Mouse (Mus musculus) brain, embryonic 14.5 days (tissue): Measurements from ENCODE around the gene Elp4.

Source experiments
- CTCF ChIP-seq: fragments of 200-500 bp; IDR thresholded peaks from 2 replicates; pipeline ENCODE4 v1.5.1; 2012; ENCODE audit warnings: inconsistent platforms, mild to moderate bottlenecking, moderate library complexity, borderline replicate concordance; ENCODE audit not compliant: insufficient read depth, insufficient read length; ENCODE audit errors: extremely low read depth
- POLR2A ChIP-seq: fragments of 200-500 bp; IDR thresholded peaks from 2 replicates; pipeline ENCODE4 v1.6.1; 2012; ENCODE audit warnings: mild to moderate bottlenecking, inconsistent platforms, borderline replicate concordance; ENCODE audit not compliant: poor library complexity, insufficient read depth, insufficient read length, severe bottlenecking; ENCODE audit errors: extremely low read depth

DNA sequence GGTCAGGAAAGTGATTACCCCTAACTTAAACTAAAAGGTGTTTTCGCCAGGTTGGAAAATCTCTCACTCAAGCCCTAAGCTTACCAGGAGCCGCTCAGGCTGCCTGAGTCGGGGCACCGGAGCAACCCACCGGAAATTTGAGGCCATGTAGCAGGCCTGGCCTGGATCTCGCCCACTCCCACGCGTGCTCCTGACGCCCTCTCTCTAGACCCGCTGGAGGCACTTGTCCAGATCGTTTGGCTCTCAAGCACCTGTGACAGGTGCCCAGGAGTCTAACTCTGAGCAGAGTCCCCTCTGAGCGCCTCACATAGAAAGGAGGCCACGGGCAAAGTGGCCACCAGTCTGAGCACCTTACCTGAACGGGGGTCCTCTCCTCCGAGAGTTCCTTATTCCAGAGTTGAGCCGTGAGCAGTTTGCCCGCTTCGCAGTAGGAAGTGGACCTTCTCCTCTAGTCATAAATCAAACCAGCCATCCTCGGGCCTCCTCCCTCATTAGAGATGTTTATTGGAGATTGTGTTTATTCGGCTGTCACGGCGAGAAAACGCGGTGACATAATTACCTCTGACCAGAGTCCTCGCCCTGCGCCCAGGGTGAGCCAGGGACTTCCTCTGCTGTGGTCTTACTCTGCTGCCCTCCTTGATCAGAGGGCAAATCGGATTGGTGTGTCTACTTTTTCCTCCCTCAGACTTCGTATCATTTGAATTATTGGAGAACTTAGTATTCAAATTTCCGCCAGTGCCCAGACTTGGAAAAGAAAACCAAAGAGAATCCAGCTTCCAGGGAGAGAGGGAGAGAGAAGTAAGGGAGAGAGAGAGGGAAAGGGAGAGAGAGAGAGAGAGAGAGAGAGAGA, 234.3 kb downstream of the Elp4 start:
- TF ChIP-seq CTCF, result no peak
- TF ChIP-seq POLR2A, result no peak
